Mouse (Mus musculus) testis, adult 2 months (tissue): ENCODE measurements around the gene Flvcr2. TPM values are rescaled to one million over a fixed set of nuclear protein-coding genes. Genes with fewer than 3 reads are reported as not detected.

Source experiments
- H3K27ac ChIP-seq: fragments of 200-500 bp; 2 replicates; pipeline ENCODE4 v1.5.1; 2012; ENCODE audit warnings: low read depth, low read length; ENCODE audit not compliant: control insufficient read depth, insufficient read depth
- H3K27me3 ChIP-seq: fragments of 200-500 bp; 2 replicates; pipeline ENCODE4 v1.6.1; 2012; ENCODE audit warnings: mild to moderate bottlenecking, low read length, moderate library complexity; ENCODE audit not compliant: control insufficient read depth, insufficient read depth
- H3K36me3 ChIP-seq: fragments of 200-500 bp; 2 replicates; pipeline ENCODE4 v1.6.1; 2012; ENCODE audit warnings: mild to moderate bottlenecking, low read length; ENCODE audit not compliant: control insufficient read depth, insufficient read depth
- H3K4me1 ChIP-seq: fragments of 200-500 bp; 2 replicates; pipeline ENCODE4 v1.6.1; 2012; ENCODE audit warnings: low read length; ENCODE audit not compliant: control insufficient read depth, insufficient read depth
- H3K4me3 ChIP-seq: fragments of 200-500 bp; 2 replicates; pipeline ENCODE4 v1.5.1; 2012; ENCODE audit warnings: low read depth, mild to moderate bottlenecking, low read length, moderate library complexity, mixed read lengths; ENCODE audit not compliant: control insufficient read depth
- CTCF ChIP-seq: fragments of 200-500 bp; IDR thresholded peaks from 2 replicates; pipeline ENCODE4 v1.5.1; 2012; ENCODE audit warnings: low read depth, mild to moderate bottlenecking, inconsistent platforms, low read length, moderate library complexity; ENCODE audit not compliant: control insufficient read depth, insufficient read depth, insufficient replicate concordance
- POLR2A ChIP-seq: fragments of 200-500 bp; IDR thresholded peaks from 2 replicates; pipeline ENCODE4 v1.6.1; 2012; ENCODE audit warnings: low read depth, mild to moderate bottlenecking, inconsistent platforms, low read length, moderate library complexity; ENCODE audit not compliant: control insufficient read depth
- polyA plus RNA-seq: library from polyadenylated mRNA; depleted of rRNA; stranded (reverse); fragments of >200 nt; gene quantifications from 2 replicates; pipeline ENCODE4 v1.2.3, GENCODE M21; 2012

The Flvcr2 gene
- polyA plus RNA-seq, 1 experiment, result 59.5 TPM

- Histone ChIP-seq H3K4me1 (no peaks in the 10 kb centered on the region), H3K27me3 (no peaks in the 10 kb centered on the region), H3K27ac (no peak overlapping the region; the same call in 1 of the 2 replicates), H3K4me3 (no peak overlapping the region), H3K36me3 (no peaks in the 10 kb centered on the region)
- TF ChIP-seq POLR2A, result no peak
- TF ChIP-seq CTCF, result no peak
Observed at GRCm38 (mm10) chr12:85781606-85782005, 35.3 kb downstream of the Flvcr2 start.

- H3K4me1 ChIP-seq, result no peaks in the 10 kb centered on the region
- peak overlapping the region; percentile 47 for H3K27ac ChIP-seq
- H3K4me3 ChIP-seq, result no peak overlapping the region
Observed at GRCm38 (mm10) chr12:85784916-85785815, 38.8 kb downstream of the Flvcr2 start.

GRCm38 (mm10) chr12:85792158-85792557, 45.8 kb downstream of the Flvcr2 start:
- peak overlapping the region; percentile 37 for H3K27ac ChIP-seq
- no peaks in the 10 kb centered on the region for H3K27me3 ChIP-seq
- H3K4me1 ChIP-seq, result no peaks in the 10 kb centered on the region; the same call in 1 of the 2 replicates
- no peak for TF ChIP-seq CTCF
- TF ChIP-seq POLR2A, result no peak
- H3K36me3 ChIP-seq, result no peaks in the 10 kb centered on the region
- no peak overlapping the region for H3K4me3 ChIP-seq

More at GRCm38 (mm10) chr12:85784916-85785815, 38.8 kb downstream of the Flvcr2 start:
- TF ChIP-seq POLR2A (no peak), CTCF (no peak)
- no peaks in the 10 kb centered on the region for H3K27me3 ChIP-seq
- no peaks in the 10 kb centered on the region for H3K36me3 ChIP-seq

GRCm38 (mm10) chr12:85792821-85793346, 46.5 kb downstream of the Flvcr2 start:
- Histone ChIP-seq H3K36me3 (no peaks in the 10 kb centered on the region), H3K4me3 (no peak overlapping the region), H3K27me3 (no peaks in the 10 kb centered on the region), H3K4me1 (no peaks in the 10 kb centered on the region; the same call in 1 of the 2 replicates), H3K27ac (no peak overlapping the region; the same call in 1 of the 2 replicates)
- no peak for TF ChIP-seq POLR2A
- no peak for TF ChIP-seq CTCF

GRCm38 (mm10) chr12:85794094-85794493, 47.8 kb downstream of the Flvcr2 start:
- TF ChIP-seq CTCF, result no peak
- TF ChIP-seq POLR2A, result no peak

GRCm38 (mm10) chr12:85795551-85795950, 49.2 kb downstream of the Flvcr2 start:
- TF ChIP-seq CTCF (no peak), POLR2A (no peak)
- Histone ChIP-seq H3K27me3 (no peaks in the 10 kb centered on the region), H3K36me3 (no peaks in the 10 kb centered on the region), H3K4me1 (no peaks in the 10 kb centered on the region; the same call in 1 of the 2 replicates), H3K27ac (no peak overlapping the region), H3K4me3 (no peak overlapping the region)

More at GRCm38 (mm10) chr12:85794094-85794493, 47.8 kb downstream of the Flvcr2 start:
- H3K4me1 ChIP-seq, result no peaks in the 10 kb centered on the region; the same call in 1 of the 2 replicates
- no peaks in the 10 kb centered on the region for H3K27me3 ChIP-seq
- no peak overlapping the region for H3K4me3 ChIP-seq
- H3K36me3 ChIP-seq, result no peaks in the 10 kb centered on the region
- H3K27ac ChIP-seq, result no peak overlapping the region

GRCm38 (mm10) chr12:85800031-85800430, 53.7 kb downstream of the Flvcr2 start:
- no peak for TF ChIP-seq CTCF
- TF ChIP-seq POLR2A, result no peak
- H3K4me1 ChIP-seq, result no peaks in the 10 kb centered on the region
- H3K36me3 ChIP-seq, result no peaks in the 10 kb centered on the region
- H3K4me3 ChIP-seq, result no peak overlapping the region
- H3K27ac ChIP-seq, result no peak overlapping the region; the same call in 1 of the 2 replicates
- H3K27me3 ChIP-seq, result no peaks in the 10 kb centered on the region
